Mouse (Mus musculus): ENCODE measurements around the gene Rae1. TPM values are rescaled to one million over a fixed set of nuclear protein-coding genes. Genes with fewer than 3 reads are reported as not detected.
A peak's percentile ranks its signal among the peaks of the same experiment; 100 is the strongest.

Rae1 gene
- polyA plus RNA-seq, 1 experiment from 2014 or later, result 109 TPM

DNA sequence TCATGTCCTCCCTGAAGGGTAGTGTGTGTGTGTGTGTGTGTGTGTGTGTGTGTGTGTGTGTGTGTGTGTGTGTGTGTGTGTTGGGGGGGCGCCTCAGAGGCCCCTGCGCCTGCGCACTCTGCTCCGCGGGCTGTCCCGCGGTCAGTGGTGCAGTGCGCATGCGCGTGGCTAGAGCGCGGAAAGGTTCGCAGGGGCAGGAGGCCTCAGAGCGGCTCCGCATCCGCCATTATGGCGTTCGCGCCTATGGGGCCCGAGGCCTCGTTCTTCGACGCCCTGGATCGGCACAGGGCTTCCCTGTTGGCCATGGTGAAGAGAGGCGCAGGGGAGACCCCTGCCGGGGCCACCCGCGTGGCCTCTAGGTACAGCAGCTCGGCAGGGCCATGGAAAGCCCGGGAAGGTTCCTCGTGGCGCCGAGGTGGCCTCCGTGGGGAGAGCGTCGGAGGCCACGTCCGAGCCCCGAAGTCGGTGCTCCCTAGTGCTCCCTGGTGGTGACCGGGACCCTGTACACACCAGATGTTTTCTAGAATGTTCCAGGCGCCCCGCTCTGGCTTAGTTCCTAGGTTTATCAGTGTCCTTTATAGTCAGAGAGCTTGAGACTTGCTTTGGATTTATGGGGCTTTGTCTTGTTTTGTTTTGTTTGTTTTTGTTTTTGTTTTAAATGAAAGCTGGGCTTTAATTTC is 20.1 kb upstream of the Rae1 start:
- Histone ChIP-seq H3K27ac (ENCODE audit: low read length) (no peak overlapping the region), H3K27me3 (ENCODE audit: control insufficient read depth, insufficient read depth, low read depth, low read length) (no peaks in the 10 kb centered on the region), H3K4me2 (ENCODE audit: low read depth, low read length) (no peak overlapping the region), H3K36me3 (ENCODE audit: control insufficient read depth, insufficient read depth, low read length) (no peaks in the 10 kb centered on the region), H3K9ac (ENCODE audit: low read length) (no peak overlapping the region), H3K9me3 (ENCODE audit: control insufficient read depth, low read length) (peaks cover 4% of the 10 kb centered on the region; the same call in 1 of the 2 replicates), H3K4me1 (replicated peaks; ENCODE audit: control insufficient read depth, insufficient read depth, low read length) (peaks cover 7% of the 10 kb centered on the region), H3K4me3 (ENCODE audit: low read length) (no peak overlapping the region)
- ATAC-seq (ENCODE audit: low read depth), result no peak
- WGBS, result 92% methylated on average over 40 of the region's 43 CpGs

GRCm38 (mm10) chr2:172982776-172983561 is 16.9 kb upstream of the Rae1 start:
- Histone ChIP-seq H3K4me1 (replicated peaks; ENCODE audit: control insufficient read depth, insufficient read depth, low read length) (no peaks in the 10 kb centered on the region), H3K4me2 (ENCODE audit: low read depth, low read length) (no peak overlapping the region), H3K27me3 (ENCODE audit: control insufficient read depth, insufficient read depth, low read depth, low read length) (no peaks in the 10 kb centered on the region), H3K27ac (ENCODE audit: low read length) (no peak overlapping the region), H3K9ac (ENCODE audit: low read length) (no peak overlapping the region), H3K36me3 (ENCODE audit: control insufficient read depth, insufficient read depth, low read length) (no peaks in the 10 kb centered on the region), H3K4me3 (ENCODE audit: low read length) (no peak overlapping the region), H3K9me3 (ENCODE audit: control insufficient read depth, low read length) (peaks cover 4% of the 10 kb centered on the region; the same call in 1 of the 2 replicates)
- ATAC-seq (ENCODE audit: low read depth), result no peak
- WGBS, result 42% methylated on average over 9 of the region's 9 CpGs

DNA sequence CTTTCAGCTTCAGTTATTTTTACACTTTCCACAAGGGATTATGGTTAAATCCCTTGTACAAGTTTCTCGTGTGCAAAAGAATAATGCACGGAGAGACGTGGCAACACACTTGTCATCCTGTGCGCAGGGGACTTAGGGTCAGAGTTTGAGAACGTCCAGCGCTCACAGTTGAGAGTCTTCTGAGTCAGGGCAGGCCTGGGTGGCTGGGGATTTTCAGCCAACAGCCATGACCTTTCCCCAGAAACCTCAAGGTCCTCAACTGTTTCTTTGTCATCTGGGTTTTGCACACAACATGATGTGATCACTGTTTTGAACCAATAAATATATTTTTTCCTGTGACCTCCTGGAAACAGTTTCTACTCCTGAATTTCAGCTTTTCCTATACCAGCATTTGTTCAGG is 9.8 kb upstream of the Rae1 start:
- Histone ChIP-seq H3K9me3 (ENCODE audit: control insufficient read depth, low read length) (no peaks in the 10 kb centered on the region), H3K4me3 (ENCODE audit: low read length) (no peak overlapping the region), H3K9ac (ENCODE audit: low read length) (no peak overlapping the region), H3K36me3 (ENCODE audit: control insufficient read depth, insufficient read depth, low read length) (no peaks in the 10 kb centered on the region), H3K27me3 (ENCODE audit: control insufficient read depth, insufficient read depth, low read depth, low read length) (no peaks in the 10 kb centered on the region; the same call in 1 of the 2 replicates), H3K27ac (ENCODE audit: low read length) (no peak overlapping the region), H3K4me2 (ENCODE audit: low read depth, low read length) (no peak overlapping the region), H3K4me1 (replicated peaks; ENCODE audit: control insufficient read depth, insufficient read depth, low read length) (no peaks in the 10 kb centered on the region)
- WGBS, result 75% methylated on average over 6 of the region's 6 CpGs
- ATAC-seq (ENCODE audit: low read depth), result no peak

- Histone ChIP-seq H3K4me2 (ENCODE audit: low read depth, low read length) (no peak overlapping the region), H3K4me3 (ENCODE audit: low read length) (no peak overlapping the region), H3K9ac (ENCODE audit: low read length) (no peak overlapping the region), H3K4me1 (replicated peaks; ENCODE audit: control insufficient read depth, insufficient read depth, low read length) (peaks cover 5% of the 10 kb centered on the region), H3K9me3 (ENCODE audit: control insufficient read depth, low read length) (no peaks in the 10 kb centered on the region), H3K27me3 (ENCODE audit: control insufficient read depth, insufficient read depth, low read depth, low read length) (no peaks in the 10 kb centered on the region; the same call in 1 of the 2 replicates), H3K27ac (ENCODE audit: low read length) (no peak overlapping the region), H3K36me3 (ENCODE audit: control insufficient read depth, insufficient read depth, low read length) (no peaks in the 10 kb centered on the region)
- ATAC-seq (ENCODE audit: low read depth), result no peak
- 10% methylated on average over 4 of the region's 4 CpGs for WGBS
Measured at GRCm38 (mm10) chr2:172996207-172996606, 3.7 kb upstream of the Rae1 start.

DNA sequence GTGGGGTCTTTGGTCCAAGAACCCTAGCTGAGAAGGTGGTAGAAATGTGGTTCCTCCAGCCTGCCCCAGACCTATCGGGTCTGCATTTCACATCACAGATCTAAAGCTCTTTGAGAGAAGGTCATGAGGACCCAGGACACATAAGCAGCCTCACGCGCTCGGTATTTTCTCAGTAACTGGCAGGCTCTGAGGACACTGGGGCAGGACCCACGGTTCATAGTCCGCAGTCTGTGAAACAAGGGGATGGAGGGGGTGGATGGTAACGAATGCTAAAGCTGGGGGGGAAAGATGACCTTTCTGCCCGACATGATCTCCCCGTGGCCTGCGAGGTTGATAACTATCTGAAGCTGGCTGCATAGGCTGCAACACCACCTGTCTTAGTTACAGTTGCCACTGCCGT is 2.2 kb upstream of the Rae1 start:
- peaks cover 8% of the 10 kb centered on the region for H3K4me1 ChIP-seq (replicated peaks; ENCODE audit: control insufficient read depth, insufficient read depth, low read length)
- no peak overlapping the region for H3K9ac ChIP-seq (ENCODE audit: low read length)
- no peak overlapping the region for H3K4me2 ChIP-seq (ENCODE audit: low read depth, low read length)
- 63% methylated on average over 11 of the region's 11 CpGs for WGBS
- H3K36me3 ChIP-seq (ENCODE audit: control insufficient read depth, insufficient read depth, low read length), result peaks cover 3% of the 10 kb centered on the region; the same call in 1 of the 2 replicates
- no peak for ATAC-seq (ENCODE audit: low read depth)
- no peaks in the 10 kb centered on the region for H3K9me3 ChIP-seq (ENCODE audit: control insufficient read depth, low read length)
- H3K4me3 ChIP-seq (ENCODE audit: low read length), result no peak overlapping the region
- H3K27ac ChIP-seq (ENCODE audit: low read length), result no peak overlapping the region
- no peaks in the 10 kb centered on the region; the same call in 1 of the 2 replicates for H3K27me3 ChIP-seq (ENCODE audit: control insufficient read depth, insufficient read depth, low read depth, low read length)

GRCm38 (mm10) chr2:172998478-172998877 is 1.4 kb upstream of the Rae1 start:
- no peak overlapping the region for H3K9ac ChIP-seq (ENCODE audit: low read length)
- H3K4me2 ChIP-seq (ENCODE audit: low read depth, low read length), result no peak overlapping the region
- peaks cover 7% of the 10 kb centered on the region for H3K36me3 ChIP-seq (ENCODE audit: control insufficient read depth, insufficient read depth, low read length)
- H3K9me3 ChIP-seq (ENCODE audit: control insufficient read depth, low read length), result no peaks in the 10 kb centered on the region
- ATAC-seq (ENCODE audit: low read depth), result no peak
- 58% methylated on average over 7 of the region's 7 CpGs for WGBS
- no peak overlapping the region for H3K27ac ChIP-seq (ENCODE audit: low read length)
- H3K4me3 ChIP-seq (ENCODE audit: low read length), result no peak overlapping the region
- peaks cover 8% of the 10 kb centered on the region for H3K4me1 ChIP-seq (replicated peaks; ENCODE audit: control insufficient read depth, insufficient read depth, low read length)
- H3K27me3 ChIP-seq (ENCODE audit: control insufficient read depth, insufficient read depth, low read depth, low read length), result no peaks in the 10 kb centered on the region; the same call in 1 of the 2 replicates

GRCm38 (mm10) chr2:173000285-173000652 is 352 bp downstream of the Rae1 start:
- peak overlapping the region; percentile 80 for H3K27ac ChIP-seq (ENCODE audit: low read length)
- peak overlapping the region; percentile 78 for H3K4me2 ChIP-seq (ENCODE audit: low read depth, low read length)
- peaks cover 23% of the 10 kb centered on the region for H3K36me3 ChIP-seq (ENCODE audit: control insufficient read depth, insufficient read depth, low read length)
- ATAC-seq (ENCODE audit: low read depth), result peak; percentile 90
- under 1% methylated on average over 40 of the region's 42 CpGs for WGBS
- peaks cover 8% of the 10 kb centered on the region for H3K4me1 ChIP-seq (replicated peaks; ENCODE audit: control insufficient read depth, insufficient read depth, low read length)
- no peaks in the 10 kb centered on the region for H3K9me3 ChIP-seq (ENCODE audit: control insufficient read depth, low read length)
- H3K4me3 ChIP-seq (ENCODE audit: low read length), result peak overlapping the region; percentile 96
- H3K27me3 ChIP-seq (ENCODE audit: control insufficient read depth, insufficient read depth, low read depth, low read length), result no peaks in the 10 kb centered on the region; the same call in 1 of the 2 replicates
- peak overlapping the region; percentile 93 for H3K9ac ChIP-seq (ENCODE audit: low read length)

DNA sequence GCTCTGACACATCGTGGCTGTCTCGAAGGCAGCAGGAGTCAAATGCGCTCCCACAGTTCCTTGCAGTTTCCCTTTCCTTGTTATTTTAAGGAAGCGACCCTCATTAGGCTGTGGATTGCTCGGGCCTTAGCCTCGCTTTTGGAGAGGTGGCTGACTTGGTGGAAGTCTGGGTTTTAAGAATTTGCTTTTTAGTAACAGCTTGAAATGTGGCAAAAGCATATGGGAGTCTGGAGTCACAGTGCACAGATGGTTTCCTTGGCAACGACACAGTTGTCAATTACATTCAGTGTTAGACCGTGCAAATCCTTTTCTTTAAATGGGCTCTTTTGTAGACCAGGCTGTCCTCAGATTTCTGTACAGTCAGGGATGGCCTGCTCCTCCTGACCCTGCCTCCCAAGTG is 1.0 kb downstream of the Rae1 start:
- Histone ChIP-seq H3K9me3 (ENCODE audit: control insufficient read depth, low read length) (no peaks in the 10 kb centered on the region), H3K9ac (ENCODE audit: low read length) (peak overlapping the region; percentile 93), H3K4me2 (ENCODE audit: low read depth, low read length) (peak overlapping the region; percentile 78), H3K4me3 (ENCODE audit: low read length) (peak overlapping the region; percentile 96), H3K4me1 (replicated peaks; ENCODE audit: control insufficient read depth, insufficient read depth, low read length) (peaks cover 8% of the 10 kb centered on the region), H3K36me3 (ENCODE audit: control insufficient read depth, insufficient read depth, low read length) (peaks cover 28% of the 10 kb centered on the region), H3K27me3 (ENCODE audit: control insufficient read depth, insufficient read depth, low read depth, low read length) (no peaks in the 10 kb centered on the region; the same call in 1 of the 2 replicates), H3K27ac (ENCODE audit: low read length) (0 out of 2 replicates have a peak overlapping the region, but pooled peaks have one; percentile 80)
- ATAC-seq (ENCODE audit: low read depth), result no peak
- 14% methylated on average over 8 of the region's 8 CpGs for WGBS

DNA sequence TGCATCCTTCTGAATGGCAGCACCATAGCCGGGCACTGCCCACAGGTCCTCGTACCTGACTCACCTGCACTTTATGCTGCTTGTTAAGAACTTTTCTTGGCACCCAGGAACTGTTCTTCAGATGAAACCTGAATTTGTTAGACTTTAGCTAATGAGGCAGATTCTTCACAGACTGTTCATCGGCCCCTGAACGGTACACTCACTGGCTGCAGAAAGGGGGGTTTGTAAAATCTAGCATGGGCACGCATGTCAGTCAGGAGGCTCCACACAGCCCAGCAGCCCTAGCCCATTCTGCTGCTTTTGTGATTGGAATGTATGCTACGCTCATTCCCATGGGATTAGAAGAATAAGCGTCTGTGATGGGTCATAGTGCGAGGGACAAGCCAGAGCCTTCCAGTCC is 3.8 kb downstream of the Rae1 start:
- no peak overlapping the region for H3K4me3 ChIP-seq (ENCODE audit: low read length)
- ATAC-seq (ENCODE audit: low read depth), result no peak
- H3K4me2 ChIP-seq (ENCODE audit: low read depth, low read length), result no peak overlapping the region
- H3K9ac ChIP-seq (ENCODE audit: low read length), result no peak overlapping the region
- peaks cover 8% of the 10 kb centered on the region for H3K4me1 ChIP-seq (replicated peaks; ENCODE audit: control insufficient read depth, insufficient read depth, low read length)
- H3K27me3 ChIP-seq (ENCODE audit: control insufficient read depth, insufficient read depth, low read depth, low read length), result no peaks in the 10 kb centered on the region
- no peak overlapping the region for H3K27ac ChIP-seq (ENCODE audit: low read length)
- H3K36me3 ChIP-seq (ENCODE audit: control insufficient read depth, insufficient read depth, low read length), result peaks cover 50% of the 10 kb centered on the region
- 94% methylated on average over 8 of the region's 8 CpGs for WGBS
- H3K9me3 ChIP-seq (ENCODE audit: control insufficient read depth, low read length), result no peaks in the 10 kb centered on the region
